Mouse (Mus musculus) G1E (cell line): ENCODE results near the gene Gm45808. TPM values are rescaled to one million over a fixed set of nuclear protein-coding genes. Genes with fewer than 3 reads are reported as not detected.

Source experiments
- ATAC-seq: 2 replicates; pipeline ENCODE4 v1.8.0; 2016; ENCODE audit warnings: mild to moderate bottlenecking; ENCODE audit not compliant: insufficient number of reproducible peaks, poor library complexity, low FRiP score, severe bottlenecking; ENCODE audit errors: extremely low read depth
- DNase-seq: peaks from one replicate; pipeline ENCODE4 v3.0.0; 2012; ENCODE audit warnings: low spot score
- H3K27me3 ChIP-seq: 2 replicates; pipeline ENCODE4 v1.6.1; 2012; ENCODE audit warnings: mild to moderate bottlenecking, low read length, inconsistent platforms; ENCODE audit not compliant: insufficient read depth
- H3K36me3 ChIP-seq: replicated peaks from 2 replicates; pipeline ENCODE3; 2012; ENCODE audit warnings: mild to moderate bottlenecking, inconsistent platforms
- H3K4me1 ChIP-seq: 2 replicates; pipeline ENCODE4 v1.6.1; 2012; ENCODE audit warnings: low read depth, low read length, inconsistent platforms, mixed read lengths; ENCODE audit not compliant: insufficient read depth
- H3K4me3 ChIP-seq: 2 replicates; pipeline ENCODE4 v1.5.1; 2012; ENCODE audit warnings: low read depth, mild to moderate bottlenecking, inconsistent platforms, low read length, moderate library complexity, mixed read lengths
- H3K9me3 ChIP-seq: replicated peaks from 2 replicates; pipeline ENCODE4 v1.6.1; 2012; ENCODE audit warnings: inconsistent platforms
- CTCF ChIP-seq: IDR thresholded peaks from 2 replicates; pipeline ENCODE4 v1.5.1; 2012; ENCODE audit warnings: low read depth, low read length, inconsistent platforms, mixed read lengths
- GATA1 ChIP-seq: IDR thresholded peaks from 2 replicates; pipeline ENCODE4 v1.6.1; 2012; ENCODE audit warnings: borderline replicate concordance, low read length, inconsistent platforms, mixed read lengths
- GATA2 ChIP-seq: IDR thresholded peaks from 2 replicates; pipeline ENCODE4 v1.6.1; 2012; ENCODE audit warnings: low read depth, low read length, inconsistent platforms, borderline replicate concordance
- POLR2AphosphoS5 ChIP-seq: IDR thresholded peaks from 2 replicates; pipeline ENCODE4 v1.6.1; 2012; ENCODE audit warnings: low read depth, low read length, inconsistent platforms; ENCODE audit not compliant: insufficient replicate concordance
- TAL1 ChIP-seq: conservative IDR thresholded peaks from 2 replicates; pipeline ENCODE4 v1.6.1; 2012; ENCODE audit warnings: low read depth, low read length, inconsistent platforms, mixed read lengths
- polyA plus RNA-seq: library from polyadenylated mRNA; stranded (reverse); fragments of >175 nt; gene quantifications from 2 replicates; pipeline ENCODE4 v1.2.3, GENCODE M21; 2012
- total RNA-seq, 2 experiments: library from RNA; stranded (forward) in 1 of 2; stranded (reverse) in 1 of 2; fragments of 200-1000 nt in 1 of 2; fragments of >200 nt in 1 of 2; fragmentation: Nextera tagmentation in 1 of 2; gene quantifications; 2 replicates each; pipeline ENCODE4 v1.2.3; 2014 to 2017

The Gm45808 gene
- total and polyA plus RNA-seq, 3 experiments, result not detected

GRCm38 (mm10) chr7:45455932-45456696 is 30.5 kb downstream of the Gm45808 start:
- H3K4me1 ChIP-seq, result peaks cover 51% of the 10 kb centered on the region
- no peaks in the 10 kb centered on the region; the same call in 1 of the 2 replicates for H3K27me3 ChIP-seq
- no peaks in the 10 kb centered on the region for H3K9me3 ChIP-seq
- peaks cover 90% of the 10 kb centered on the region for H3K36me3 ChIP-seq
- ATAC-seq (no peak), DNase-seq (no peak)
- TF ChIP-seq GATA1, result no peak
- TF ChIP-seq POLR2AphosphoS5, result peak; percentile 51; the same call in 1 of the 2 replicates
- H3K4me3 ChIP-seq, result no peak overlapping the region

- no peak for TF ChIP-seq CTCF
- no peak for TF ChIP-seq GATA1
- no peak for TF ChIP-seq TAL1
- TF ChIP-seq GATA2, result no peak
- TF ChIP-seq POLR2AphosphoS5, result no peak
- Histone ChIP-seq H3K9me3 (no peaks in the 10 kb centered on the region), H3K36me3 (peaks cover 82% of the 10 kb centered on the region)
These were observed 31.6 kb downstream of the Gm45808 start for GRCm38 (mm10) chr7:45454971-45455370.

GRCm38 (mm10) chr7:45451344-45451982 is 35.1 kb downstream of the Gm45808 start:
- TF ChIP-seq CTCF (peak; percentile 77), GATA1 (no peak)

More at GRCm38 (mm10) chr7:45454971-45455370, 31.6 kb downstream of the Gm45808 start:
- no peak for DNase-seq
- H3K4me3 ChIP-seq, result 0 out of 2 replicates have a peak overlapping the region, but pooled peaks have one; percentile 22
- no peak for ATAC-seq
- peaks cover 40% of the 10 kb centered on the region for H3K4me1 ChIP-seq
- no peaks in the 10 kb centered on the region; the same call in 1 of the 2 replicates for H3K27me3 ChIP-seq

GRCm38 (mm10) chr7:45449974-45450373 is 36.6 kb downstream of the Gm45808 start:
- H3K36me3 ChIP-seq, result peaks cover 81% of the 10 kb centered on the region
- peaks cover 30% of the 10 kb centered on the region for H3K4me1 ChIP-seq
- TF ChIP-seq TAL1 (no peak), POLR2AphosphoS5 (no peak), GATA2 (no peak), CTCF (no peak), GATA1 (no peak)
- no peak for ATAC-seq
- no peaks in the 10 kb centered on the region for H3K27me3 ChIP-seq
- no peaks in the 10 kb centered on the region for H3K9me3 ChIP-seq
- DNase-seq, result no peak
- no peak overlapping the region for H3K4me3 ChIP-seq

More at GRCm38 (mm10) chr7:45451344-45451982, 35.1 kb downstream of the Gm45808 start:
- DNase-seq (peak; percentile 75), ATAC-seq (peak; percentile 59; the same call in 1 of the 2 replicates)
- peaks cover 83% of the 10 kb centered on the region for H3K36me3 ChIP-seq
- no peak overlapping the region for H3K4me3 ChIP-seq
- peaks cover 39% of the 10 kb centered on the region for H3K4me1 ChIP-seq
- no peaks in the 10 kb centered on the region; the same call in 1 of the 2 replicates for H3K27me3 ChIP-seq
- no peaks in the 10 kb centered on the region for H3K9me3 ChIP-seq

GRCm38 (mm10) chr7:45447325-45447990 is 39.2 kb downstream of the Gm45808 start:
- no peak for DNase-seq

GRCm38 (mm10) chr7:45446589-45446988 is 40.0 kb downstream of the Gm45808 start:
- Histone ChIP-seq H3K36me3 (peaks cover 82% of the 10 kb centered on the region), H3K4me3 (no peak overlapping the region), H3K4me1 (peaks cover 46% of the 10 kb centered on the region), H3K9me3 (no peaks in the 10 kb centered on the region), H3K27me3 (no peaks in the 10 kb centered on the region)
- DNase-seq, result no peak
- no peak for ATAC-seq
- TF ChIP-seq GATA2 (no peak), TAL1 (no peak), POLR2AphosphoS5 (no peak), GATA1 (no peak), CTCF (no peak)

More at GRCm38 (mm10) chr7:45447325-45447990, 39.2 kb downstream of the Gm45808 start:
- no peak for ATAC-seq
- peaks cover 84% of the 10 kb centered on the region for H3K36me3 ChIP-seq
- H3K27me3 ChIP-seq, result no peaks in the 10 kb centered on the region
- TF ChIP-seq POLR2AphosphoS5, result no peak
- no peak for TF ChIP-seq TAL1
- TF ChIP-seq GATA2, result no peak
- no peak for TF ChIP-seq GATA1
- TF ChIP-seq CTCF, result no peak
- H3K9me3 ChIP-seq, result no peaks in the 10 kb centered on the region
- peaks cover 50% of the 10 kb centered on the region for H3K4me1 ChIP-seq
- H3K4me3 ChIP-seq, result peak overlapping the region; percentile 43; the same call in 1 of the 2 replicates
